Mouse (Mus musculus): ENCODE measurements around the gene Dcun1d5. TPM values are rescaled to one million over a fixed set of nuclear protein-coding genes. Genes with fewer than 3 reads are reported as not detected.
A peak's percentile ranks its signal among the peaks of the same experiment; 100 is the strongest.
"Not testable (repeated sequence)": the region's sequence is repeated elsewhere in the genome, so short reads cannot be mapped to it uniquely, and the experiment has no call there.

The Dcun1d5 gene
- 125 and 127 TPM in 2 replicates for polyA plus RNA-seq (2016; fragmentation: Nextera tagmentation; extraction: Ambion mirVana)

DNA sequence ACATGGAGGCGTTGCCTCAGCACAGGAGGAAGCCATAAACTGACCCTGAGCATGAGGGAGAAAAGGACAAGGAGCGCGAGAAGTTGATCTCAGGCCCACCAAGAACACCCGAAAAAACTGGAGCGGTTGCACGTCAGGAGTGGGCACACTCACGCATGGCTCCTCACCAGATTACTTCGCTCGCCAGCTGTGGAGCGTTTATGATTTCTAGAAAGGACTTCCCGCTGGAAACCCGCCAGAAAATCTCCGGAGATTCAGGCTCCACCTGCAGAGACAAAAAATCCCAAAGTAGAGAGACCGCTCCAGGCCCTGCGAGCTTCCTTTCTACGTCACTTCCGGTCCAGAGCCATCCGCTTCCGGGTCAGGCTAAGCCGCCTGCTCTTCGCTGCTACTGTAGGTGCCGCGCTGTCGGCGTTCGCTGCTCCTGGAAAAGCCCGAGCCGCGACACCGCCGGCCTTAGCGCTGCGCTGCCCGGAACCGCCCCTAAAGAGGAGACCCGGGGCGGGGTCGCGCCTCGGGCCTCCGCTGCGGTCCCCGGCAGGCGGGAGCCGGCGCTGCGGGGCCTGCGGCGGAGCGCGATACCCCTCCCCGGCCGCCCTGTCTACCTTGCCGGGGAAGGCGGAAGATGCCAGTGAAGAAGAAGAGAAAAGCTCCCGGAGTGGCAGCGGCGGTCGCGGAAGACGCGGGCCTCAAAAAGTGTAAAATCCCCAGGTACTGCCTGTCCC, at the start of gene Dcun1d5, which contains the start of gene Dync2h1:
Gene Dcun1d5 (plus strand): TSS at position 349 of the 725 bp plus-strand sequence.
Gene Dync2h1 (minus strand): TSS at position 275 of the 725 bp plus-strand sequence.
- Histone ChIP-seq H3K36me3 (replicated peaks) (peaks cover 29% of the 10 kb centered on the region), H3K27ac (replicated peaks) (peak within 1 kb of the TSS; percentile 91)
- under 1% methylated on average over 62 of the region's 62 CpGs for WGBS

DNA sequence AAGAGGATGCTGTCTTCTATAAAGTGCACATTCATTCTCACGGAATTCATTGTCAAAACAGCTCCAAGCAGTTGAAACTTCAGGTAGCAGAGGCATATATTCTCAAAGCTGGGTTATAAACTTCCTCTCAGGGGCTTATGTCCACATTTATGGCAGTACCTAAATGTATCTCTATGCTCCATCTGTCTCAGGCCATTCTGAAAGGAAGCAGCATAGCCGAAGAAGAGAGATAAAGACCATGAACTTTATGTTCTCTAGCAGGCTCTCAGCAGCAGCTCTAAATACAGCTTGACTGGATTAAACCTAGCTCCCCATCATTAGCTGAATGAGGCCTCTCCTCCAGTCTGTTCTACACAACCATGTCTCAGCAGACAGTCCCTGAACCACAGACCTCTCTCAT, 29.9 kb upstream of the Dcun1d5 start:
- no peak for DNase-seq (ENCODE audit: low spot score)
- Histone ChIP-seq H3K4me3 (no peak overlapping the region), H3K36me3 (replicated peaks) (peaks cover 72% of the 10 kb centered on the region), H3K4me1 (no peaks in the 10 kb centered on the region), H3K27me3 (replicated peaks; ENCODE audit: low read depth, poor library complexity, severe bottlenecking) (no peaks in the 10 kb centered on the region), H3K9me3 (no peaks in the 10 kb centered on the region), H3K27ac (replicated peaks) (no peak overlapping the region)
- WGBS = 90% methylated on average over 2 of the region's 2 CpGs

More for the DNA sequence above, at the start of gene Dcun1d5, which contains the start of gene Dync2h1:
- Histone ChIP-seq H3K27me3 (replicated peaks; ENCODE audit: low read depth, poor library complexity, severe bottlenecking) (no peaks in the 10 kb centered on the region), H3K4me3 (peak within 1 kb of the TSS; percentile 96), H3K4me1 (peaks cover 22% of the 10 kb centered on the region), H3K9me3 (no peaks in the 10 kb centered on the region)
- peak; percentile 93 for DNase-seq (ENCODE audit: low spot score)

DNA sequence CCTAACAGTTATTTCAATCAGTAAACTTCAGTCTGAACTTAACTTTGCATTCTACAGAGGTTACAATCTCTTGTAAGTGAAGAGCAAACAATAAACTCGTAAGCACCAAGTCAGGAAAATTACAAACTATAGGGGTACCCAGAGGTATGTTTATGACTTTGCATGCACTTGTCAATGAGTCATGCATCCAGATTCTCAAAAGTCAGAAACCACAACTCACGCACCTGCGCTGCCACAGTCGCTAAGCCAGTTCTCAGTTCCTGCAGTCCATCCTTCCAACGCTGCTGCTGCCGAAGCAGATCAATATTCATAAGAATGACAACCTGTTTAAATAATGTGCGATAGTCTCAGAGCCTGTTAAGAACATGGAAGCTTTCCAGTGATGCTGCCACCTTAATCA, 25.7 kb upstream of the Dcun1d5 start:
- H3K36me3 ChIP-seq (replicated peaks) = peaks cover 72% of the 10 kb centered on the region
- no peak for DNase-seq (ENCODE audit: low spot score)
- H3K4me3 ChIP-seq = no peak overlapping the region
- H3K9me3 ChIP-seq = no peaks in the 10 kb centered on the region
- H3K27me3 ChIP-seq (replicated peaks; ENCODE audit: low read depth, poor library complexity, severe bottlenecking) = no peaks in the 10 kb centered on the region
- H3K27ac ChIP-seq (replicated peaks) = no peak overlapping the region
- 93% methylated on average over 7 of the region's 7 CpGs for WGBS
- no peaks in the 10 kb centered on the region for H3K4me1 ChIP-seq

DNA sequence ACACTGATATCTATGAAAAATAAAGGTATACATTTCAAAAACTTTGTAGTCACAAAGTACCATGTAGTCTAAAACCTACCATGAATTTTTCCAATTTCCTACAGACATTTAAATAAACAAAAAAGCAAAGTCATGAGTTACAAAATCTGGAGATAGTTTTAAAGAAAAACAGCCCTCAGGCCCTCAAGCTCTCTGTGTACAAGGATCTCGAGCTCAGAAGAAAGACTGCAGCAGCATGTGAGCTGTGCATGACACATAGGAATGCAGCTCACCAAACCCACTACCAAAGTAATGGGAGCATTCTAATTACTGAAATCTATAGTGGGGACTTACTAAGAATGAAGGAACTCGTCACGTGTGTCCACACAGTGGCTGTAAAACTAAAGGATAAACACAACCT, 24.6 kb upstream of the Dcun1d5 start:
- no peak for DNase-seq (ENCODE audit: low spot score)
- H3K4me3 ChIP-seq = no peak overlapping the region
- WGBS = 65% methylated on average over 3 of the region's 3 CpGs
- H3K27ac ChIP-seq (replicated peaks) = no peak overlapping the region
- H3K36me3 ChIP-seq (replicated peaks) = peaks cover 74% of the 10 kb centered on the region
- H3K4me1 ChIP-seq = no peaks in the 10 kb centered on the region
- H3K27me3 ChIP-seq (replicated peaks; ENCODE audit: low read depth, poor library complexity, severe bottlenecking) = no peaks in the 10 kb centered on the region
- H3K9me3 ChIP-seq = no peaks in the 10 kb centered on the region

DNA sequence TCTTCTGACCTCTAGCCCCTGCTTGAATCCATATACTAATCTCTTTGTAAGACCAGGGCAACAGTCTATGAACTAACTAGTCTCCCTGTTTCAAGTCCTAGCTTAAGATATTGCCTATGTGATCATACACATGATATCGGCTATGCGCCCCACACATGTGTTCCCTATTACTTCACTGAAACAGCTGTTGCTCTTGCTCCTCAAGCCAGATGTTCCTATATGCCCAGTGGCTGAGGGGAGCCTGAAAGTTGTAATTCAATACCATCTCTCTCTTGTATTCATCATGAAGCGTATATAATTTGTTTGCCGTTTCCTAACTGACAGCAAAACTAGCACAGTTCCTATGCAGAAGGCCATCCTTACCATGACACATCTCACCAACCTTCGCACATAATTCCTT, 23.6 kb upstream of the Dcun1d5 start:
- Histone ChIP-seq H3K36me3 (replicated peaks) (peaks cover 73% of the 10 kb centered on the region), H3K4me1 (no peaks in the 10 kb centered on the region), H3K27me3 (replicated peaks; ENCODE audit: low read depth, poor library complexity, severe bottlenecking) (no peaks in the 10 kb centered on the region), H3K27ac (replicated peaks) (no peak overlapping the region), H3K9me3 (no peaks in the 10 kb centered on the region), H3K4me3 (no peak overlapping the region)
- WGBS = 60% methylated on average over 5 of the region's 5 CpGs
- peak; percentile 53 for DNase-seq (ENCODE audit: low spot score)

DNA sequence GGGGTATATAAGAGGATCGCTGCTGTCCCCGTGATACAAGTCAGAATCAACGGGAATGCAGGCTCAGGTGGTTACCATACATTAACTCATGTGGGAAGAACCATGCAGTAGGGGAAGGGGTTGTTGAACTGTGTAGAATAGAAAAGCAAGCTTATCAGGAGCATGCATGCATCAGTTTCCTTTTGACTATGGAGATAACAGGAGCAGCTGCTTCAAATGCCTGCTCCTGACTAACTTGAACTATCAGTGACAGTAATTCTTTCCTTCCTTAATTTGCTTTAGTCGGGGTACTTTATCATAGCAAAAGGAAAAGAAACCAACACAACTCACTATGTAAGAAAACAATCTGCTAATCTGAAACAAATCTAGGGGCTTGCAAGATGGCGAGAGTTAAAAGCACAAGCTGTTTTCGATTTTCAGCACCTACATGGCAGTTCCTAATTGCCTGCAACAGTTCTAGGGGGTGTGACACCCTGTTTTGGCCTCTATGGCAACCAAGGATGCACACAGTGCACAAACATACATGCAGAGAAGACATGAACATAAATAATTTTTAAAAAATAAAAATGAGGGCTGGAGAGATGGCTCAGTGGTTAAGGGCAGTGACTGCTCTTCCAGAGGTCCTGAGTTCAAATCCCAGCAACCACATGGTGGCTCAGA, 16.9 kb upstream of the Dcun1d5 start:
- Histone ChIP-seq H3K4me3 (no peak overlapping the region), H3K4me1 (no peaks in the 10 kb centered on the region), H3K27me3 (replicated peaks; ENCODE audit: low read depth, poor library complexity, severe bottlenecking) (no peaks in the 10 kb centered on the region), H3K9me3 (no peaks in the 10 kb centered on the region), H3K27ac (replicated peaks) (no peak overlapping the region), H3K36me3 (replicated peaks) (peaks cover 66% of the 10 kb centered on the region)
- DNase-seq (ENCODE audit: low spot score) = no peak
- 87% methylated on average over 6 of the region's 6 CpGs for WGBS

DNA sequence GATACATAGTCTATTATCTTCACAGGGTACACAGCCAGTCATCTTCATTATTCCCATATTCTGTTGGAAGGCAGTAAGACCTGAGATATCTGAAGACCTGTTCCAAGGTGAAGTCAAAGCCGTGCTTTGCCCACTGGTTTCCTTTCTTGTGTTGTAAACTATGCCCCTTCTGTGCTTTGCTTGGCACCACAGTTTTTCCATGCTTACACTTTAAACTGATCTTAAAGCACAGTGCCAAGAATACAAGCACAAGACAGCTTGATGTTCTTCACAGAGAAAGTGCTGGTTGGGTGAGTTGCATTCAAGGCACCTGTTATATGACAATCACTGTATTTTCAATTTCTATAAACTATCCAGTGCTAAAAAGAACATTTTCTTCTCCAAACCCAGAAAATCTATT, 10.6 kb upstream of the Dcun1d5 start:
- whole genome bisulfite sequencing = 93% methylated on average over 1 of the region's 1 CpGs
- H3K36me3 ChIP-seq (replicated peaks) = peaks cover 43% of the 10 kb centered on the region
- no peaks in the 10 kb centered on the region for H3K27me3 ChIP-seq (replicated peaks; ENCODE audit: low read depth, poor library complexity, severe bottlenecking)
- no peak overlapping the region for H3K4me3 ChIP-seq
- H3K27ac ChIP-seq (replicated peaks) = no peak overlapping the region
- H3K4me1 ChIP-seq = peaks cover 13% of the 10 kb centered on the region
- no peak for DNase-seq (ENCODE audit: low spot score)
- no peaks in the 10 kb centered on the region for H3K9me3 ChIP-seq

DNA sequence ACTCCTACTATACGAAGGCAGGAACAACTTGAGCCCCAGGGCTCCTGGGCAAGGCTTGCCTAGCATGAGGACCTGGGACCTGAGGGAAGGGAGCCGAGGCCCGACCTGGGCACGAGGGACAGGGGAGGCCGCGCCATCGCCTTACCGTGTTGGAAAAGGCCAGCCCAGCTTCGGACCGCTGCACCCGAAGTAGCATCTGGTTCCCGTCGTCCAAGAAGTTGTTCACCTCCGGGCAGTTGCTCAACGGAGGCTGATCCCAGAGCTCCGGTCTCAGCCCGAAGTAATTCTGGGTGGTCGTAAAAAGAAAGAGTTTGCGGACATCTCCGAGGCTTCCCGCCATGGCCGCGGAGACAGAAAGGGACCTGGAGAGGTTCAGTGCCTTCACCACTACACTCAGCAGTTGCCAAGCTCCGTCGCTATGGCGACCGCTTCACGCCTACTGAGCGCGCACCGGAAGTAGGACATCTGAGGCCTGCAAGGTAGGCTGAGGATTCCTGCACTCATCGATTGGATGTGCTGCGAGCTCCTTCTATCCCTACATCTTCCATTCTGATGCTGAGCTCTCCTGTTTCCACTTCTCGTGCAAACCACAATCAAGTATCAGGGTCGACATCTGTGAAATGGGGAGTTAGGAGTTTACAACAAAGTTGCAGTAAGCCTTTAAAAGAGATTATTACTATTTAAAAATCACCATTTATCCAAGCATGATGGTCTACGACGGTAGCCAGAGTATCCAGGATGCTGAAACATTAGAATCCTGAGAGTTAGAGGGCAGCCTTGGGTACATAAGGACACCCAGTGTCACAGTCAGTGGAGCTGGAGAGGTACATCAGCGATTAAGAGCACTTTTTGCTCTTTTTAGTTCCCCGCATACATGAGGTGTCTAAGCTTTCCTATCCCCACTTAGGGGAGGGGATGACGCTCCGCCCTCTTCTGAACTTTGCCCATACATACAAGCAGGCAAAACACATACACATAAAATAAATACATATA, 7.4 kb upstream of the Dcun1d5 start:
- Histone ChIP-seq H3K27ac (replicated peaks) (peak overlapping the region; percentile 82), H3K4me3 (peak overlapping the region; percentile 73), H3K36me3 (replicated peaks) (peaks cover 37% of the 10 kb centered on the region), H3K9me3 (no peaks in the 10 kb centered on the region), H3K4me1 (peaks cover 13% of the 10 kb centered on the region), H3K27me3 (replicated peaks; ENCODE audit: low read depth, poor library complexity, severe bottlenecking) (no peaks in the 10 kb centered on the region)
- DNase-seq (ENCODE audit: low spot score) = peak; percentile 92
- WGBS = 10% methylated on average over 41 of the region's 41 CpGs

DNA sequence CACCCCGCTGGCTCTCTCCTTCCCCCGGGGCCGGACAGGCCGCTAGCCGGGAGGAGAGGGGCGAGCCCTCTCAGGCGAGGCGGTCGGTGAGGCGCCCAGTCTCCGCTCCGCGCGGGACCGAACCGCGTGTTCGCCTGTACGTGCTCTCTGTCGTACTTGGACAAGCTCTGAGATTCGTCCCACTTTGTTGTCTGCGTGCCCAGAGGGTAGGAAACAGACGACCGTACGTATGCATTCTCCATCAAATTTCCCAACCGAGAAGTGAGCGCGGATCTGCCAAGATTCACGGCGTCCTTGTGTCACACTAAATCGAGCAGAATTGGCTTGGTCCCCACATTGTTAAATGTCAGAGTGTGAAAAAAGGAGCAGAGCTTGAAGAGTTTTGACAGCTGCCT, 574 bp downstream of the Dcun1d5 start:
- Histone ChIP-seq H3K4me3 (peak overlapping the region; percentile 96), H3K27ac (replicated peaks) (peak overlapping the region; percentile 91), H3K4me1 (peaks cover 22% of the 10 kb centered on the region), H3K36me3 (replicated peaks) (peaks cover 34% of the 10 kb centered on the region), H3K27me3 (replicated peaks; ENCODE audit: low read depth, poor library complexity, severe bottlenecking) (no peaks in the 10 kb centered on the region), H3K9me3 (no peaks in the 10 kb centered on the region)
- no peak for DNase-seq (ENCODE audit: low spot score)
- under 1% methylated on average over 31 of the region's 31 CpGs for WGBS

DNA sequence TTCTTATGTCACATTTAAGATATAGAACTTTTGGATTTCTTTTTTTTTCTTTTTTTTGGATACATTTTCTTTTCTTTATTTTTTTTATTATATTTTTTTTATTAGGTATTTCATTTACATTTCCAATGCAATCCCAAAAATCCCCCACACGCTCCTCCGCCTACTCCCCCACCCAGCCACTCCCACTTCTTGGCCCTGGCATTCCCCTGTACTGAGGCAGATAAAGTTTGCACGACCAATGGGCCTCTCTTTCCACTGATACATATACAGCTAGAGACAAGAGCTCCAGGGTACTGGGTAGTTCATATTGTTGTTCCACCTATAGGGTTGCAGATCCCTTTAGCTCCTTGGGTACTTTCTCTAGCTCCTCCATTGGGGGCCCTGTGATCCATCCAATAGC, 6.4 kb downstream of the Dcun1d5 start:
- WGBS = 95% methylated on average over 3 of the region's 3 CpGs
- not testable (repeated sequence) for H3K27me3 ChIP-seq (replicated peaks; ENCODE audit: low read depth, poor library complexity, severe bottlenecking); H3K9me3 ChIP-seq; H3K4me3 ChIP-seq; DNase-seq (ENCODE audit: low spot score); H3K27ac ChIP-seq (replicated peaks)
- peaks cover 10% of the 10 kb centered on the region for H3K4me1 ChIP-seq
- peaks cover 33% of the 10 kb centered on the region for H3K36me3 ChIP-seq (replicated peaks)

DNA sequence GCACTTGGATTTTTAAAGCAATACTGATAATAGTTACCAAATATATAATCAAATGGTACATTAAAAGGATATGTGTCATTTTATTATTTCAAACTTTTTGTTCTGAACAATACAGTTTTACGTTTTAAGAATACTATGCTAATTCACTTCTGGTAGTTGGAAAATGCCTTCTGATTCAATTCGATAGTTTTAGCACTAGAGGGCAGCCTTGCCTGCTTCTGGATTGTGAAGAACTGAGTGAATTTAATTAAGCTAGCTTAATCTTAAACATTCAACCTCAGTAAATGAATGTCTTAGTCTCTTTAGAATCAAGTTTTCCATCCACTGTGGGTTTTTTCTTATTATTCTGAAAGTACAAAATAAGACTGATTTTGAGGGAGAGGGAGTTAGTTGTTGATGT, 31.9 kb downstream of the Dcun1d5 start:
- WGBS = 47% methylated on average over 2 of the region's 2 CpGs

DNA sequence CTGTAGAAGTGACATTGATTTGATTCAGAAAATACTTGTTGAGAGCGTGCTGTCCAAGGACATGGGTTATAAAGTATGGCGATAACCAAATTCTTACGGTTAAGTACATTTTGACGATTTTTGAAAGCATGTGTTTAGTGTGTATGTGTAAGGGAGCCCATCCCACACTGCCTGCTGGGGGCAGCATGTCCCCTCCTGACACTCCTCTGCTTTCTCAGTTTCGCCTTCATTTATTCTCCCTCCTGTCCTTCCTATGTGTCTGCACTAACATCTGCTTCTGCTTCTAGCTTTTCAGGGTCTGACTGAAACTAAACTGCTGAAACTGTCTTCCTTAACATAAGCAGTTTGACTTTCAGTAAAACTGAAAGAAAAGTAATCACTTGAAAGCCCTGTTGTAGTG, 36.7 kb downstream of the Dcun1d5 start:
- Histone ChIP-seq H3K4me3 (no peak overlapping the region), H3K9me3 (no peaks in the 10 kb centered on the region), H3K27me3 (replicated peaks; ENCODE audit: low read depth, poor library complexity, severe bottlenecking) (no peaks in the 10 kb centered on the region), H3K4me1 (no peaks in the 10 kb centered on the region), H3K27ac (replicated peaks) (no peak overlapping the region), H3K36me3 (replicated peaks) (peaks cover 4% of the 10 kb centered on the region)
- no peak for DNase-seq (ENCODE audit: low spot score)
- 89% methylated on average over 5 of the region's 5 CpGs for WGBS

More for the DNA sequence above, 31.9 kb downstream of the Dcun1d5 start:
- no peak for DNase-seq (ENCODE audit: low spot score)
- no peaks in the 10 kb centered on the region for H3K4me1 ChIP-seq
- H3K9me3 ChIP-seq = no peaks in the 10 kb centered on the region
- H3K27ac ChIP-seq (replicated peaks) = no peak overlapping the region
- no peaks in the 10 kb centered on the region for H3K27me3 ChIP-seq (replicated peaks; ENCODE audit: low read depth, poor library complexity, severe bottlenecking)
- peaks cover 22% of the 10 kb centered on the region for H3K36me3 ChIP-seq (replicated peaks)
- no peak overlapping the region for H3K4me3 ChIP-seq

Data from embryonic facial prominence, embryonic 10.5 days (tissue).